Mouse (Mus musculus): ENCODE data around the gene Apbb2. TPM values are rescaled to one million over a fixed set of nuclear protein-coding genes. Genes with fewer than 3 reads are reported as not detected.

The Apbb2 gene
- polyA plus RNA-seq, 1 experiment = 71.9 TPM

GRCm38 (mm10) chr5:66503557-66504433, 114.8 kb downstream of the Apbb2 start:
- H3K4me3 ChIP-seq (ENCODE audit: insufficient read depth, low read length) = no peak overlapping the region
- H3K27ac ChIP-seq (ENCODE audit: insufficient read depth, low read length) = peak overlapping the region; percentile 30
- H3K4me1 ChIP-seq (ENCODE audit: control insufficient read depth, insufficient read depth, low read length) = peaks cover 12% of the 10 kb centered on the region

GRCm38 (mm10) chr5:66503033-66503432, 115.6 kb downstream of the Apbb2 start:
- Histone ChIP-seq H3K4me3 (ENCODE audit: insufficient read depth, low read length) (no peak overlapping the region), H3K27ac (ENCODE audit: insufficient read depth, low read length) (no peak overlapping the region), H3K4me1 (ENCODE audit: control insufficient read depth, insufficient read depth, low read length) (peaks cover 13% of the 10 kb centered on the region)
- TF ChIP-seq CTCF (IDR thresholded peaks at IDR 0.05; ENCODE audit: borderline replicate concordance, insufficient read depth, low read length) = no peak
- no peak for TF ChIP-seq POLR2A (IDR thresholded peaks at IDR 0.05; ENCODE audit: low read depth, low read length)

More at GRCm38 (mm10) chr5:66503557-66504433, 114.8 kb downstream of the Apbb2 start:
- no peak for TF ChIP-seq CTCF (IDR thresholded peaks at IDR 0.05; ENCODE audit: borderline replicate concordance, insufficient read depth, low read length)
- TF ChIP-seq POLR2A (IDR thresholded peaks at IDR 0.05; ENCODE audit: low read depth, low read length) = no peak

GRCm38 (mm10) chr5:66499621-66500020, 119.0 kb downstream of the Apbb2 start:
- Histone ChIP-seq H3K4me3 (ENCODE audit: insufficient read depth, low read length) (no peak overlapping the region), H3K4me1 (ENCODE audit: control insufficient read depth, insufficient read depth, low read length) (peaks cover 28% of the 10 kb centered on the region), H3K27ac (ENCODE audit: insufficient read depth, low read length) (no peak overlapping the region)
- TF ChIP-seq CTCF (IDR thresholded peaks at IDR 0.05; ENCODE audit: borderline replicate concordance, insufficient read depth, low read length) (no peak), POLR2A (IDR thresholded peaks at IDR 0.05; ENCODE audit: low read depth, low read length) (no peak)

GRCm38 (mm10) chr5:66498140-66498539, 120.4 kb downstream of the Apbb2 start:
- TF ChIP-seq CTCF (IDR thresholded peaks at IDR 0.05; ENCODE audit: borderline replicate concordance, insufficient read depth, low read length) (no peak), POLR2A (IDR thresholded peaks at IDR 0.05; ENCODE audit: low read depth, low read length) (no peak)
- H3K4me1 ChIP-seq (ENCODE audit: control insufficient read depth, insufficient read depth, low read length) = peaks cover 17% of the 10 kb centered on the region
- H3K27ac ChIP-seq (ENCODE audit: insufficient read depth, low read length) = peak overlapping the region; percentile 72
- no peak overlapping the region for H3K4me3 ChIP-seq (ENCODE audit: insufficient read depth, low read length)

GRCm38 (mm10) chr5:66497479-66498087, 121.0 kb downstream of the Apbb2 start:
- Histone ChIP-seq H3K4me1 (ENCODE audit: control insufficient read depth, insufficient read depth, low read length) (peaks cover 17% of the 10 kb centered on the region), H3K27ac (ENCODE audit: insufficient read depth, low read length) (peak overlapping the region; percentile 89), H3K4me3 (ENCODE audit: insufficient read depth, low read length) (no peak overlapping the region)
- TF ChIP-seq CTCF (IDR thresholded peaks at IDR 0.05; ENCODE audit: borderline replicate concordance, insufficient read depth, low read length) (no peak), POLR2A (IDR thresholded peaks at IDR 0.05; ENCODE audit: low read depth, low read length) (no peak)

GRCm38 (mm10) chr5:66496881-66497360, 121.7 kb downstream of the Apbb2 start:
- no peak overlapping the region for H3K4me3 ChIP-seq (ENCODE audit: insufficient read depth, low read length)
- TF ChIP-seq CTCF (IDR thresholded peaks at IDR 0.05; ENCODE audit: borderline replicate concordance, insufficient read depth, low read length) (no peak), POLR2A (IDR thresholded peaks at IDR 0.05; ENCODE audit: low read depth, low read length) (no peak)
- H3K4me1 ChIP-seq (ENCODE audit: control insufficient read depth, insufficient read depth, low read length) = peaks cover 17% of the 10 kb centered on the region
- peak overlapping the region; percentile 89 for H3K27ac ChIP-seq (ENCODE audit: insufficient read depth, low read length)

GRCm38 (mm10) chr5:66494651-66495050, 123.9 kb downstream of the Apbb2 start:
- Histone ChIP-seq H3K4me1 (ENCODE audit: control insufficient read depth, insufficient read depth, low read length) (peaks cover 17% of the 10 kb centered on the region), H3K4me3 (ENCODE audit: insufficient read depth, low read length) (no peak overlapping the region), H3K27ac (ENCODE audit: insufficient read depth, low read length) (no peak overlapping the region)
- TF ChIP-seq CTCF (IDR thresholded peaks at IDR 0.05; ENCODE audit: borderline replicate concordance, insufficient read depth, low read length) (no peak), POLR2A (IDR thresholded peaks at IDR 0.05; ENCODE audit: low read depth, low read length) (no peak)

- no peak for TF ChIP-seq CTCF (IDR thresholded peaks at IDR 0.05; ENCODE audit: borderline replicate concordance, insufficient read depth, low read length)
- TF ChIP-seq POLR2A (IDR thresholded peaks at IDR 0.05; ENCODE audit: low read depth, low read length) = no peak
- no peak overlapping the region for H3K27ac ChIP-seq (ENCODE audit: insufficient read depth, low read length)
- H3K4me1 ChIP-seq (ENCODE audit: control insufficient read depth, insufficient read depth, low read length) = peaks cover 12% of the 10 kb centered on the region; the same call in 1 of the 2 replicates
- no peak overlapping the region for H3K4me3 ChIP-seq (ENCODE audit: insufficient read depth, low read length)
Observed at GRCm38 (mm10) chr5:66492563-66492960, 126.0 kb downstream of the Apbb2 start.

- peaks cover 12% of the 10 kb centered on the region; the same call in 1 of the 2 replicates for H3K4me1 ChIP-seq (ENCODE audit: control insufficient read depth, insufficient read depth, low read length)
Observed at GRCm38 (mm10) chr5:66491907-66492562, 126.5 kb downstream of the Apbb2 start.

More at GRCm38 (mm10) chr5:66491907-66492562, 126.5 kb downstream of the Apbb2 start:
- Histone ChIP-seq H3K27ac (ENCODE audit: insufficient read depth, low read length) (no peak overlapping the region), H3K4me3 (ENCODE audit: insufficient read depth, low read length) (no peak overlapping the region)
- TF ChIP-seq CTCF (IDR thresholded peaks at IDR 0.05; ENCODE audit: borderline replicate concordance, insufficient read depth, low read length) = no peak
- TF ChIP-seq POLR2A (IDR thresholded peaks at IDR 0.05; ENCODE audit: low read depth, low read length) = no peak

Data from embryonic fibroblast, embryonic 13.5 days (primary cell).